Mouse (Mus musculus): ENCODE results near the gene Slc2a13.

Gene Slc2a13

GRCm38 (mm10) chr15:91377568-91377967 lies 195.5 kb downstream of the Slc2a13 start:
- DNase-seq (ENCODE audit: extremely low read depth, insufficient read length, low spot score) = no peak

DNA sequence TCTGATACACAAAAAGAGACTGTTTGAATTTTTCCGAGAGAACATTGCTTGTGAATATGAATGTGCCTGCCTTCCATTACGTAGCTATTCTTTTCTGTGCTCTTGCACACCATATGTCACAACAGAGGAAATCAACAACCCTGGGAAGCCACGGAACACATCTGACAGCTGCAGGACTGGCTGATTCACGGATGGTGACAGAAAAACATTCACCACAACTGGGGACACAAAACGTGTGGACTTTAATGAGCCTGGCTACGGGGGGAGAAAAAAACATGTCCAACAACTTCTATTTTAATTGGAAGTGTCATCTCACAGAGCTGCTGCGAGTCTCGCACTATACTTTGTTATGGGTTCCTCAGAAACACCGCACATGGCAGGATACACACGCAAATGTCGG lies 196.0 kb downstream of the Slc2a13 start:
- DNase-seq (ENCODE audit: extremely low read depth, insufficient read length, low spot score) = no peak

DNA sequence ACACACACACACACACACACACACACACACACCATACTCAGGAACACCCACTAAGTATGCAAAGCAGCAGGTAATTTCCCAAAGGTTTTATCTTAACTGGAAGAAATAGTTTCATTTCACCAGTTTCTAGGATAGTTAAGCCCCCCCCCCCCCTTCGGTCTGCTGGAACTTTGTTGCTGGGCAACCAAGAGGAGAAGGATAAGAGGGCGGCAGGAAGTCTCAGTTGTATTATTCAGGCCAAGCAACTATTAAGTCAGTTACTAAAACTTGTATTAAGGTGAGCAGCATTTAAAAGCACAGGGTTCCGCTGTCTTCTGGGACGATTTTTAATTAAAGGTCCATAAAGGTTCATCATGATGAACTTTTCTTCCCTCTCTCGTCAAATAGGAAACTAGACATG lies 198.6 kb downstream of the Slc2a13 start:
- DNase-seq (ENCODE audit: extremely low read depth, insufficient read length, low spot score) = no peak

GRCm38 (mm10) chr15:91373203-91373584 lies 199.9 kb downstream of the Slc2a13 start:
- DNase-seq (ENCODE audit: extremely low read depth, insufficient read length, low spot score) = no peak

DNA sequence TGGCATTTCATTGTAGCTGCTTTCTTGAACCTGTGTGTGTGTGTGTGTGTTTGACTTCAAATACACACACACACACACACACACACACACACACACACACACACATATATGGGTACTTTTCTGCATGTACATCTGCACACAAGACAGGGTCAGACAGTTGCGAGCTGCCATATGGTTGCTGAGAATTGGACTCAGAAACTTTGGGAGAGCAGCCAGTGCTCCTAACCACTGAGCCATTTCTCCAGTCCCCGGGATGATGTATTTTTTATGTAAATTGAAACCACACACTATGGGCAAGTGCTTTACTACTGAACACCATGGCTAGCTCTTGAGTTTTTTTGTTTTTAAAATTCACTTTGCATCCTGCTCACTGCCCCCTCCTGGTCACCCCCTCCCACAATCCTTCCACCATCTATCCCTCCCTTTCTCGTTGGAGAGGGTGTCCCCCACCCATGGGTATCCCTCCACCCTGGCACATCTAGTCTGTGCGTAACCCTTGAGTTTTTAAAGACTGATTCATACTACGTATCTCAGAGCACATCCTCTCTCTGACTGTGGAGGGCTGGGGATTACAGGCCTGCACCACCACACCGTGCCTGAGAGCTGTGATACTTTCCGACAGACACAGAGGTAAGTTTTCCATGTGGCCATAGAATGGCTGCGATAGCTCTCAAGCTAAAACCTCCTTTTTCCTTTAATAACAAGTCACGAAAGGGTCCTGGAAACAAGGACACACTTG lies 200.4 kb downstream of the Slc2a13 start:
- DNase-seq (ENCODE audit: extremely low read depth, insufficient read length, low spot score) = no peak

GRCm38 (mm10) chr15:91371859-91372394 lies 201.1 kb downstream of the Slc2a13 start:
- no peak for DNase-seq (ENCODE audit: extremely low read depth, insufficient read length, low spot score)

- DNase-seq (ENCODE audit: extremely low read depth, insufficient read length, low spot score) = no peak
Measured at GRCm38 (mm10) chr15:91369736-91370449, 203.2 kb downstream of the Slc2a13 start.

- DNase-seq (ENCODE audit: extremely low read depth, insufficient read length, low spot score) = no peak
Measured at GRCm38 (mm10) chr15:91360495-91360894, 212.6 kb downstream of the Slc2a13 start.

GRCm38 (mm10) chr15:91351006-91351405 lies 222.1 kb downstream of the Slc2a13 start:
- no peak for DNase-seq (ENCODE audit: extremely low read depth, insufficient read length, low spot score)

DNA sequence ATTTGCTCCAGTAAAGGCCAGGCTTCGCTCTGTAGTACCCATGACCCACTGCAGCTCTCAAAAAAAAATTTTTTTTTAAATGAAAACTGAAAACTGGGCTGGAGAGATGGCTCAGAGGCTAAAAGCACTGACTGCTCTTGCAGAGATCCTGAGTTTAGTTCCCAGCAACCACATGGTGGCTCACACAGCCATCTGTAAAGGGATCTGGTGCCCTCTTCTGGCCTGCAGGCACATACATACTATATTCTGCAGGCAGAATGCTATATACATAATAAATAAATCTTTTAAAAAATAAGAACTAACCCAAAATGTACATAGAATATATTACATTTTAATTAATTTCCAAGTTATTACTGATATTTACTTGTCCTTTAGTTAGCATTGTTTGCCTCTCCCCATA lies 234.7 kb downstream of the Slc2a13 start:
- no peak for DNase-seq (ENCODE audit: extremely low read depth, insufficient read length, low spot score)

DNA sequence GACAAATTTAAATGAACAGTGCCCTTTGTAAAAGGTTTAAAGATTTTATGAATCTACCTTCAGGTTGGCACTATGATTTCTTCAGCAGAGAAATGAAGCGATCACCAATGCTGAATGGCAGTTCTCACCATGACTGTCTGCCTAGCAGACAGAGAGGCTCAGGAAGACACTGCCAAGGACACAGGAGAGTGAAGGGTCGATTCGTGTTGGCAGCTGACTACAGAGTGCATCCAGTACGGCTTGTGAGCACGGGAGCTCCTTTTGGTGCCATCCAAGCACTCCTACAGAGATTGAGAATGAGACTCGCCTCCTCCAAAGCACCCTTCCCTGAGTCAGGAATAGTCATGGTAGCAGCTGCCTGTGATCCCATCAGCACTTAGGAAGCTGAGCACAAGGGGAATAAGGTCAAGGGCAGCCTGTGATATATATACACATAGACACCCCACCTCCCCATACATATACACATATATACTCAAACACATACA lies 238.6 kb downstream of the Slc2a13 start:
- no peak for DNase-seq (ENCODE audit: extremely low read depth, insufficient read length, low spot score)

DNA sequence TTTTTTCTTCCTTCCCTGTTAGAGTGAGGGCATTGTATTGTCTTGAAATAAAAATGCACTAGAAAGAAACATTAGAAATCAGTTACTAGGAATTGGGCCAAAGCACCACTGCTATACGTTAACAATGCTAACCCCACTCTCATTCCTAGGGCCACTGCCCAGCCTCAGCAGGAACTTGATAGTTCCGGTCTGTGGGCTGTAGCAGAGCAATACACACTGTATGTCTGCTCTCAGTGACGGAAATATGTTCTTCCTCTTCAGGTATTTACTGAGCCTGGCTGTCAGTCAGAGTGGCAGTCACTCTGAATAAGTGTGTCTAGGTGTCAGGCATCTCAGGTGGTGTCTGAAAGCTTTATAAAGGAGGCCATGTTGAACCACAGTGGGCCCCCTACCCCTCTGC lies 245.3 kb downstream of the Slc2a13 start:
- DNase-seq (ENCODE audit: extremely low read depth, insufficient read length, low spot score) = no peak

DNA sequence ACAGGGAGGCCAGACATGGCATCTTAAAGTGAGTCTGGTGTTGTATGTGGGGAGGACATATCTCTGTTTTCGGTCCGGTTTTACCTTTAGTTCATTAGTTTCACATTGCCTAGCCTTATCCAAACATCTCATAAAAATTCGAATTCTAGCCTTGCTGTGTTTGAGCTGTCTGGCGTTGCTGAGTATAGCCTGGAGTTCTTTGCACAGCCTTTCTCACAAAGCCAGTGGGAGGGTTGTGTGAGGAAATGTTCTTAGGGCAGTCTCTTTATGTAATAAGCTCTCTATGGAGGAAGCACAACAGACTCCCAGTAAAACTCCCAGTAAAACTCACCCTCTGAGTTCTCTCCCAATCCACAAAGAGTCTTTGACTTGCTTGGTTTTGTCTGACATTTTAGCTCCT lies 246.0 kb downstream of the Slc2a13 start:
- DNase-seq (ENCODE audit: extremely low read depth, insufficient read length, low spot score) = no peak

- DNase-seq (ENCODE audit: extremely low read depth, insufficient read length, low spot score) = no peak
Measured at GRCm38 (mm10) chr15:91319376-91319775, 253.7 kb downstream of the Slc2a13 start.

- no peak for DNase-seq (ENCODE audit: extremely low read depth, insufficient read length, low spot score)
Measured at GRCm38 (mm10) chr15:91316964-91317363, 256.1 kb downstream of the Slc2a13 start.

DNA sequence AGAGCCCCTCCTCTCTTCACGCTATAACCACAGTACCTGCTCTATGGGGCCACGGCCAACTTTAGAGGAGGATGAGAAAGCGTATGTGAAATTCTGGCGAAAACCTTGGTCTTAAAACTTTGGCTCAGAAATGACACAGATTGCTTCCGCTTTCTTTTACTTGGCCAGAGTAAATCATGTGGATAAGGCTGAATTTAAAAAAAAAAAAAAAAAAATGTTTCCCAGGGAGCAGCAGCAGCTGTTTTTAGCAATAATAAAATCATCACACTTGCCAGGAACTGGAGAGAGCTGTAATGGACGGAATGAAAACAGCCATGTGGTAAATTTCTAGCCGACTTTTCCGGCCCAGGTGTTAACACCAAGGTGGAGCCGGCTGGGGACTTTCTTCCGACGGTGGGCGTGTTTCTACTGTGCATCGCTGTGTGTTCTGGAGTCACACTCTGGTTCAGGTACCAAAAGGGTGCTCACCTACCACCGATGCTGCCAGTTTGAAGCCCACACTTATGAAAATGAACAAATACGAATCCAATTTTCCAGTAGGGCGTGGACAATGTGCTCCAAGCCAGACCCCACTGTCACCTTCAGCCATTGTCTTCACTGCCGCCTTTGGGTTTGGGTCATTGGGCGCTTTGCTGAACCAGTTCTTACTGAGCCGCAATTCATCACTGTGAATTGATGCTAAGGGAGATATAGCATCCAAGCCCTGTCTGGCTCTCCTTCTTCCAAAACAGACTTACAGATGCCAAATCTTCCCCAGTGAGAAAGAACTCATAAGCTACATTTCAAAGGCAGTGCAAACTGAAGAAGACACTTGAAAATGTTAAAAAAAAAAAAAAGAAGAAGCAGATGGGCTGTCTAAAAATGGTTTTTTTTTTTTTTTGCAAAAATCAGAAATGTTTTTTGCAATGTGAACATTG lies 258.4 kb downstream of the Slc2a13 start:
- DNase-seq (ENCODE audit: extremely low read depth, insufficient read length, low spot score) = no peak

DNA sequence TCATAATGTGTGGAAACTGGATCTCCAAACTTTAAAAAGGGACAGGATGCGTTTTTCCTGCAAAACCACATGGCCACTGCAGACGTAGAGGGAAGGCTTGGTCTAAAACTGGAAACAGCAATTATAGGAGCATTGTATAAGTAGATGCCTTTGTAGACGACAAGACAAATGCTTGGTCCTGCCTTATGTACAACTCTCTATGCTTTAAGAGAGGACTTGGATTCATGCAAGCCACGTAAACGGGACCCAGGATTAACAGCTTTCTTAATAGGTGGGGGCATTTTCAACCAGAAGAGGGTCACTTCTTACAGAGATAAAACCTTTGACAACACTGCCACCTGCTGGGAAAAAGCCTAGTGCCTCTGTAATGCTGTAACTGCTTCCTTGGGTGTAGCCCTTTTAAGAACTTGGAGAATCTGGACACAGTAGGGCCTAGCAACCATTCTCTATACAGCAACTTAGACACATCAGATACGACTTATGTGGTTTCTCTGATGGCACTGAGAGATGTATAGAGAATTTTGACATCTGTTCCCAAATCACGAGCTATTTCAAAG lies 268.7 kb downstream of the Slc2a13 start:
- DNase-seq (ENCODE audit: extremely low read depth, insufficient read length, low spot score) = no peak

GRCm38 (mm10) chr15:91301366-91301765 lies 271.7 kb downstream of the Slc2a13 start:
- DNase-seq (ENCODE audit: extremely low read depth, insufficient read length, low spot score) = no peak

- DNase-seq (ENCODE audit: extremely low read depth, insufficient read length, low spot score) = no peak
Measured at GRCm38 (mm10) chr15:91299319-91299835, 273.7 kb downstream of the Slc2a13 start.

- DNase-seq (ENCODE audit: extremely low read depth, insufficient read length, low spot score) = no peak
Measured at GRCm38 (mm10) chr15:91283418-91283817, 289.6 kb downstream of the Slc2a13 start.
